Mouse (Mus musculus): ENCODE measurements around the gene Exoc2. TPM values are rescaled to one million over a fixed set of nuclear protein-coding genes. Genes with fewer than 3 reads are reported as not detected.

Exoc2 gene
- polyA plus RNA-seq, 1 experiment from 2014 or later = 44.5 TPM

DNA sequence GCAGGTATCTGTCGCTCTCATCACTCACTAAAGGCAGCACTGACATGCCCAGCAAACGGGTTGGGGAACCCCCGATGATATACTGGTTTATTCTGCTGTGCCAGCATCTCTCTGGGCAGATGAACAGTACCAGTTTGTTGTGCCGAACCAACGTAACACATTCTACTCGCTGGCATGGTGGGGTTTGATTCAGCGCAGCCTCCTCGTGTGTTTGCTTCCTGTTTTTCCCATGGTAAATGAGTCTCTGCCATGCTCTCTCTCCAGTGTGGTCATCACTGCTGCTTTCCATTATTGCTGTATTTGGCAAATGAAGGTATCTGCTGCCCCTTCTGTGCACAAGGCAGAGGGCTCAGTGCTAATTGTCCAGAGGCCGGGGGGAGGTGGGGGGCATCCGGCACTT is 15.8 kb upstream of the Exoc2 start:
- Histone ChIP-seq H3K27me3 (replicated peaks) (peaks cover 10% of the 10 kb centered on the region), H3K9ac (replicated peaks) (no peak overlapping the region), H3K36me3 (no peaks in the 10 kb centered on the region), H3K4me1 (peaks cover 11% of the 10 kb centered on the region), H3K27ac (replicated peaks) (no peak overlapping the region), H3K4me3 (replicated peaks) (no peak overlapping the region), H3K9me3 (replicated peaks) (no peaks in the 10 kb centered on the region), H3K4me2 (no peak overlapping the region)
- 90% methylated on average over 10 of the region's 10 CpGs for WGBS
- no peak for ATAC-seq (ENCODE audit: low FRiP score)

DNA sequence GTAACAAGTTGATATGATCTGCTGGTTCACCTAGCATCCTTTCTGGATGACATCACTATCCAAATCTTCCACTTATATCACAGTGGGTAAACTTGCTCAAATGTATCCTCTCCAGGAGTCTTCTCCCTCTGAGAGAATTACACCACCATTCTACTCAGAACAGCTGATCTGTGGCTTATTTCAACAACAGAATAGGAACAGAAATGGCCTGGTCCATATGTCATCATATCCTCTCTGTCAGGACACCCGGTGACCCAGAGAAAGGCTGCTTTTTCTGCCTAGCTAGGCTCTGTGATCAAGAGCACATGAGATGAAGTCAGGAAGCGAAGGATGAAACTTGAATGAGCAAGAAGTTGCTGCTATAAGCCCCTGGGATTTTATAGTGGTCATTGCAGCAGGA is 13.8 kb upstream of the Exoc2 start:
- no peak for ATAC-seq (ENCODE audit: low FRiP score)
- Histone ChIP-seq H3K9me3 (replicated peaks) (no peaks in the 10 kb centered on the region), H3K36me3 (no peaks in the 10 kb centered on the region), H3K4me2 (no peak overlapping the region), H3K27me3 (replicated peaks) (peaks cover 10% of the 10 kb centered on the region), H3K4me3 (replicated peaks) (no peak overlapping the region), H3K4me1 (peaks cover 11% of the 10 kb centered on the region), H3K9ac (replicated peaks) (no peak overlapping the region), H3K27ac (replicated peaks) (no peak overlapping the region)
- 78% methylated on average over 2 of the region's 2 CpGs for WGBS

DNA sequence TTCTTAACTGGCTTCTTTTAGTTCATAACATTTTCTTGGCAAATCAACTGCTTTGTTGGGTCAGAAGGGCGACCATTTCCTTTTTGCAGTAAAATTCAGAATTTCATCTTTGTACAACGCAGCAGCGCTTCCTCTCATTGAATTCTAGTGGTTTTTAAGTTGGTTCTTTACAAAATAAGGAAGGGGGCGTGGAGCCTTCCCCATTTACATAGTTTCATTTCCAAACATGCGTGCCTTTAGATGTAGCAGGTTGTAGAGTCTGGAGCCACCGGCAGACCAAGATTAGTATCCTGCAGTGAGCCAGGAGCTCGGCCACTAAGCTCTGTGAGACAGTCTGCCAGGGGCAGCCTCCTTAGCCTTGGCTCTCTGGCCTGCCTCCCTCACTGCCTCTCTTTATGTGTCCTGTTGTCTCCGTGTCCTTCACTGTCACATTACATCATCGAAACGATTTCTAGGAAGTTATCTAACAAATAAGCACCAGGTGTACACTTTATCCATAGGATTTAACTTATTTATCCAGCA is 13.1 kb upstream of the Exoc2 start:
- H3K4me2 ChIP-seq = no peak overlapping the region
- 80% methylated on average over 10 of the region's 10 CpGs for WGBS
- ATAC-seq (ENCODE audit: low FRiP score) = no peak

DNA sequence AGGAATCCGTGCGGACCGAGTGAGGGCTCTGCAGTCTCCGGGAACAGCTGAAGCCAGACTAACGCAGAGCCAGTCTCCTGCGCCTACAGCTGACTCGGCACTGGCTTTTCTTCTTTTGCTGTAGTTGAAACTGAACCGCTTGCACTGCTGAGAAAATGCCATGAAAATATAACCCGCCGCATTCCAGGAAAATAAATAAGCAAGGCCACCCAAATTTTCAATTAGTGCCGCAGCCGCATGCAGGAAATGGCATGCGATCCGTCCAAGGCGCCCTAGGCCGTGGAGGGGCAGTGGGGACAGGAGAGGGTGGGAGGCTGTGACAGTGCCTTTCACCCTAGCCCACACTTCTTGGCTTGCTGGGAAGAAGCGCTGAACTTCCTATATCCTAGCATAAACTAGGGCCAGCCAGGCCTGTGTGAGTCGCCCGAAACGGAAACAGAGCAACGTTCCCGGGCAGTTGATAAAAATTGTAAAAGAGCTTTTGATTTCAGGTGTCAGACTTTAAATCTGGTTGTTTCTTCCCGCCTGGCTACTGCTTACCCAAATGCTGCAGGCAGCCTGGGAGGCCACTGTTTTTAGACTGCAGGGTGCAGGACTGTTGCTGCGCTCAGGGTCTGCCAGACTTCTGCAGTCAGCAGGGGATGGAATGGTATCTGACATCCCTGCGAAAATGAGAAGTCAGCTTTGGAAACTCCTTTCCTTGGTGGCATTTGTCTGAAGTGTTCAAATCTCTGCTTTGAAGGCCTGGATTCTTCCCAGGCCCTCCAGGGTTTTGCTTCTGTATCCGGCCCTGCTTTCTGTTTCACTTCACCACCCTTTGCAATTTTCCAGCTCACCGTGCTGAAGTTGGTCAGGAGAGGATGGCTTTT is 11.9 kb upstream of the Exoc2 start:
- H3K9ac ChIP-seq (replicated peaks) = peak overlapping the region; percentile 30; the same call in 1 of the 2 replicates
- H3K4me2 ChIP-seq = peak overlapping the region; percentile 63
- peak overlapping the region; percentile 33 for H3K4me3 ChIP-seq (replicated peaks)
- peak overlapping the region; percentile 23; the same call in 1 of the 2 replicates for H3K27ac ChIP-seq (replicated peaks)
- H3K9me3 ChIP-seq (replicated peaks) = no peaks in the 10 kb centered on the region
- peaks cover 10% of the 10 kb centered on the region for H3K27me3 ChIP-seq (replicated peaks)
- no peaks in the 10 kb centered on the region for H3K36me3 ChIP-seq
- peak; percentile 86 for ATAC-seq (ENCODE audit: low FRiP score)
- WGBS = 21% methylated on average over 27 of the region's 27 CpGs
- peaks cover 11% of the 10 kb centered on the region for H3K4me1 ChIP-seq

More for the DNA sequence above, 13.1 kb upstream of the Exoc2 start:
- H3K9me3 ChIP-seq (replicated peaks) = no peaks in the 10 kb centered on the region
- no peak overlapping the region for H3K27ac ChIP-seq (replicated peaks)
- H3K36me3 ChIP-seq = no peaks in the 10 kb centered on the region
- H3K4me3 ChIP-seq (replicated peaks) = no peak overlapping the region
- H3K27me3 ChIP-seq (replicated peaks) = peaks cover 10% of the 10 kb centered on the region
- peaks cover 11% of the 10 kb centered on the region for H3K4me1 ChIP-seq
- no peak overlapping the region for H3K9ac ChIP-seq (replicated peaks)

DNA sequence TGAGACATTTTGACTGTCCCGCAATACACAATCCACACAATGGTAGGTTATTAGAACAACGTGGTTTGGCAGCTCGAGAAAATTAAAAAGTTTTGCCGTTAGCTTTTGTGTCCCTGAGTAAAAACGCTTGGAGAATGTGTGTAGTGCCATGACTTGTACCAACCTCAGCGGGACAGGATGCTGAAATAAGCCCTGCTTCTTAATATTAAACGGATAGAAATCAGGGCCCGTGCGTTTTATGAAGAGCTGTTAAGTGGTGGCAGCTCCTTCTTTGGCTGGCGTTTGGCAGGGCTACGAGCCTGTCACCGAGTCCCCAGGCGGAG is 11.3 kb upstream of the Exoc2 start:
- H3K9ac ChIP-seq (replicated peaks) = peak overlapping the region; percentile 30; the same call in 1 of the 2 replicates
- ATAC-seq (ENCODE audit: low FRiP score) = no peak
- H3K27ac ChIP-seq (replicated peaks) = peak overlapping the region; percentile 23; the same call in 1 of the 2 replicates
- H3K4me3 ChIP-seq (replicated peaks) = peak overlapping the region; percentile 33
- H3K36me3 ChIP-seq = no peaks in the 10 kb centered on the region
- 17% methylated on average over 13 of the region's 13 CpGs for WGBS
- peak overlapping the region; percentile 63 for H3K4me2 ChIP-seq
- H3K9me3 ChIP-seq (replicated peaks) = no peaks in the 10 kb centered on the region
- H3K27me3 ChIP-seq (replicated peaks) = peaks cover 10% of the 10 kb centered on the region
- H3K4me1 ChIP-seq = peaks cover 11% of the 10 kb centered on the region

DNA sequence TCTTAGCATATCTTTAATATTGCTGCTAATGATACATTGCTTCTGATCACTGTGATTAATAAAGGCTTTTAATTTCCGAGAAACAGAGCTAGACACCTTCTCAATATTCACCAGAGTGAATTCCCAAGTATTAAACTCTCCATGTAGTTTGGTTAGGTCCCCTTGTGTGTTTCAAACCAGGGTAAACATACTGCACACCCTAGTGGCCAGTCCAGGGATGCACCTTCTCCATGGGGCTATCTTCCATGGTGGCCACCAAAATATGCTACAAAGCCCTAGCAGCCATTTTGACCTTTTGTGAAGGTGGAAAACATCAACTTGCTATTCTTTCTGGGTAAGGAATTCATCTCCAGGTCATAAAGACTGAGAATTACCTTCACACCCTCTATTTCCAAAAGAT is 7.8 kb upstream of the Exoc2 start:
- Histone ChIP-seq H3K4me2 (no peak overlapping the region), H3K4me3 (replicated peaks) (no peak overlapping the region), H3K27me3 (replicated peaks) (peaks cover 5% of the 10 kb centered on the region), H3K9ac (replicated peaks) (no peak overlapping the region), H3K27ac (replicated peaks) (no peak overlapping the region), H3K4me1 (peaks cover 11% of the 10 kb centered on the region), H3K9me3 (replicated peaks) (no peaks in the 10 kb centered on the region), H3K36me3 (no peaks in the 10 kb centered on the region)
- ATAC-seq (ENCODE audit: low FRiP score) = no peak
- WGBS = 77% methylated on average over 1 of the region's 1 CpGs

DNA sequence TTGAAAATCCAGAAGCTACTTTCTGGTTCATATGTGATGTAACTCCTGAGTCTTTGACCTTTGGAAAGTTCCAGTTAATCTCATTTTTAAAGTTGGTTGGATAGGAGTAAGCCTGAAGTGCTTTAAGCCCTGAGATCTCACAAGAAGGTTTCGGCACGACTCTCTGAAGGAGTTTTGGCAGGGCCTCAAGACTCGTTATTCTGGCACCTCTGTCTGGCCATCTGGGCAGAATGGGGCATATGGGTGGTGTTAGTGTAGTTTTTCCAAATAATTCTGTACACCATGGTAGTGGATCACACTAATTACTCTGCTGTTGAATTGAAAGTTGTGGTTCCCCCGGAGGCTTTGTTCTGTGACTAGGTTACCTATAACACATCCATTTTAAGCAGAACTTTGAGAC is 4.3 kb upstream of the Exoc2 start:
- Histone ChIP-seq H3K4me3 (replicated peaks) (no peak overlapping the region), H3K27me3 (replicated peaks) (no peaks in the 10 kb centered on the region), H3K4me1 (peaks cover 5% of the 10 kb centered on the region), H3K36me3 (no peaks in the 10 kb centered on the region), H3K9ac (replicated peaks) (no peak overlapping the region), H3K27ac (replicated peaks) (no peak overlapping the region), H3K9me3 (replicated peaks) (no peaks in the 10 kb centered on the region), H3K4me2 (no peak overlapping the region)
- whole genome bisulfite sequencing = 69% methylated on average over 4 of the region's 4 CpGs
- no peak for ATAC-seq (ENCODE audit: low FRiP score)

DNA sequence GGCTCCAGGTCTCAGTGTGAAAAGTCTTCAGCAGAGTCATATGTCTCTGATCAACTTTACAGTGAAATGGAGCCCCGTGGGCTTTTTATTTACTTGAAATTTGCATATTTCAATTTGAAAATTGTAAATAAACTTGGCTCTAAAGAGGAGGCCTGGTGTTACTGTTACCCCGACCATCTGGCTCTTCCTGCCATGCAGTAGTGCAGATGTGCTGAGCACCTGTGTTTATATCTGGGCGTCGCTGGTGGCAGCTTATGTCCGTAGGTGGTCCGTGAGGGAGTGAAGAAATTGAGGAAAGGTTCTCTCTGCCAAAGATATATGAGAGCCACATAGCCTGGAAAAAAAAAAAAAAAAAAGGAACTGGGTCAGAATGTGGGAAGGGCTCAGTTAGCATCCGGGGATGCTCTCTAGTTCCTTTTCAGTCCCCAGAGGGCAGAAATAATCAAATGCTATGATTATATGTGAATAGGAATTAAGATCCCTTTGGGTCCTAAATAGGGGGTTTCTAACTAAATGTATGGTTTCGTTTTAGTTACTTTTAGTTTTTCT is 2.7 kb upstream of the Exoc2 start:
- WGBS = 61% methylated on average over 8 of the region's 8 CpGs
- no peak overlapping the region for H3K27ac ChIP-seq (replicated peaks)
- ATAC-seq (ENCODE audit: low FRiP score) = no peak
- peaks cover 13% of the 10 kb centered on the region for H3K4me1 ChIP-seq
- H3K27me3 ChIP-seq (replicated peaks) = no peaks in the 10 kb centered on the region
- H3K4me2 ChIP-seq = no peak overlapping the region
- no peaks in the 10 kb centered on the region for H3K36me3 ChIP-seq
- no peak overlapping the region for H3K4me3 ChIP-seq (replicated peaks)
- no peak overlapping the region for H3K9ac ChIP-seq (replicated peaks)
- no peaks in the 10 kb centered on the region for H3K9me3 ChIP-seq (replicated peaks)

DNA sequence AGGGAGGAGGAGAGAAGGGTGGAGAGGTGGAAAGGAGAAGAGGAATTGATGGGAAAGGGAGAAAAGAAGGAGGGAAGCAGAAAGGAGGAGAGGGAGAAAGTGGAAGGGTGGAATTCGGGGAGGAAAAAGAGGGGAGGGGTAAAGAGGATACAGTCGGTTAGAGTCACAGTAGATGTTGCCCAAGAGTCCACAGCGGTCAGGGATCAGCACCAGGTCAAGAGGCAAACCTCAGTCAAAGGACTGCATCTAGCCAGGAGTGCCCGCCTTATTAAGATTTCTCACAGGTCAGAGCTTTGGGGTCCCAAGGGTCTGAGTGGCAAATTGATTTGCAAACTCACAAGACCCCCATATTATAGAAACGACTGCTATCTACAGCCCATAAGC is 346 bp upstream of the Exoc2 start:
- ATAC-seq (ENCODE audit: low FRiP score) = peak; percentile 27
- H3K36me3 ChIP-seq = no peaks in the 10 kb centered on the region
- peak overlapping the region; percentile 83 for H3K9ac ChIP-seq (replicated peaks)
- peak overlapping the region; percentile 66 for H3K4me2 ChIP-seq
- peak overlapping the region; percentile 93 for H3K4me3 ChIP-seq (replicated peaks)
- no peaks in the 10 kb centered on the region for H3K9me3 ChIP-seq (replicated peaks)
- 25% methylated on average over 5 of the region's 5 CpGs for whole genome bisulfite sequencing
- H3K27ac ChIP-seq (replicated peaks) = peak overlapping the region; percentile 88; the same call in 1 of the 2 replicates
- peaks cover 13% of the 10 kb centered on the region for H3K4me1 ChIP-seq
- no peaks in the 10 kb centered on the region for H3K27me3 ChIP-seq (replicated peaks)

DNA sequence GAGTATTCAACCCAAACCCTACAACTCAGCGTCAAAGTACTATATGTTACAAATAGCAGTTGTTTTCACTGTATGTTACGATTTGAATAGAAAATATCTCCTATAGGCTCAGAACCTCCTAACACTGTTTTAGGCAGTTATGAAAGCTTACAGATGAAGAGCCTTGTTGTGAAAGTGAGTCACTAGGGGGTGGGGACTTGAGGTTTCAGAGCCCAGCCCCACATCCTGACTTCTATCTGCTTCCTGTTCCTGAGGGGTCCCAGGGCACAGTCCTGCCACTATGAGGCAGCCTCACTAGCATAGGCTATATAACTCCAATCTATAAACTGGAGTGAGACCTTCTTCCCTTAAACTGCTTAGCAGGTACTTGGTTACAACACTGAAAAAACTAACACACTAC is 1.8 kb downstream of the Exoc2 start:
- no peak for ATAC-seq (ENCODE audit: low FRiP score)
- 95% methylated on average over 2 of the region's 2 CpGs for WGBS
- Histone ChIP-seq H3K4me1 (peaks cover 15% of the 10 kb centered on the region), H3K27me3 (replicated peaks) (no peaks in the 10 kb centered on the region), H3K4me3 (replicated peaks) (no peak overlapping the region), H3K4me2 (no peak overlapping the region), H3K27ac (replicated peaks) (no peak overlapping the region), H3K9ac (replicated peaks) (no peak overlapping the region), H3K36me3 (no peaks in the 10 kb centered on the region), H3K9me3 (replicated peaks) (no peaks in the 10 kb centered on the region)

DNA sequence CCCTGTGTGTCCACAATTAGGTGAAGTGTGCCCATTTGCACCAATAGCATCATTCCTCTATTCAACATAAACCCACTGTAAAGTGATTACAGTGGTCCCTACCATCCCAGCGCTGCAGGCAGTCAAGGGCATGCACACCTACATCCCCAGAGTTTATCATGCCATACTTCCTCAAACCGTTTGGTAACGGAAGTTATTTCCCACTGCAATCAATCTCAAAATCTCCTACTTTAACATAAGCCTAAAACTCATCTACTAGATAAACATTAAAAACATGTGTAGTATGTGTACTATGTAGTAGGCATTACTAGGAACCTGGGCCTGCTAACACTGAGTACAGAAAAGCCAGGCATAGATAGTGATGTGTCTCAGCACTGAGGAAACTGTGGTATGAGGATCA is 2.8 kb downstream of the Exoc2 start:
- no peak overlapping the region for H3K27ac ChIP-seq (replicated peaks)
- no peaks in the 10 kb centered on the region for H3K36me3 ChIP-seq
- no peak for ATAC-seq (ENCODE audit: low FRiP score)
- H3K9me3 ChIP-seq (replicated peaks) = no peaks in the 10 kb centered on the region
- H3K27me3 ChIP-seq (replicated peaks) = no peaks in the 10 kb centered on the region
- no peak overlapping the region for H3K4me2 ChIP-seq
- no peak overlapping the region for H3K9ac ChIP-seq (replicated peaks)
- H3K4me3 ChIP-seq (replicated peaks) = no peak overlapping the region
- WGBS = 94% methylated on average over 3 of the region's 3 CpGs
- peaks cover 23% of the 10 kb centered on the region for H3K4me1 ChIP-seq

DNA sequence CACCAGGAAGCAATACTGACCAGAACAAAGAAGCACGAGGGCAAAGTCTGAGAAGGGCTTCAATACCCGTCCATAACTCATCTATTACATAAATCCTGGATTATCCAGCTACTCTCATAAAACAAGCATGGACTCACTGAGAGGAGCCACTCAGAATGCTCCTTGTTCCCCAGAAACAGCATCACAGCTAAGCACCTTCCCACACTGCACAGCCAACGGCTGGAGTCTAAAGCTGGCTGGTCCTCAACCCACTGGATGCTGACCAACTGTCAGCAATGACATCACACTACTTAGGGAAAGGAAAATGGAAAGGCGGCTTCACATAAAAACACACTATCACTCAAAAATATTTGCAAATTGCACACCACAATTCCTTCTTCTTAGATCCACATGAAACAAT is 5.6 kb downstream of the Exoc2 start:
- Histone ChIP-seq H3K27me3 (replicated peaks) (no peaks in the 10 kb centered on the region), H3K9me3 (replicated peaks) (no peaks in the 10 kb centered on the region), H3K36me3 (no peaks in the 10 kb centered on the region), H3K27ac (replicated peaks) (no peak overlapping the region), H3K4me3 (replicated peaks) (no peak overlapping the region), H3K4me2 (no peak overlapping the region), H3K9ac (replicated peaks) (no peak overlapping the region), H3K4me1 (peaks cover 18% of the 10 kb centered on the region)
- 64% methylated on average over 4 of the region's 4 CpGs for WGBS
- ATAC-seq (ENCODE audit: low FRiP score) = no peak
